Mouse (Mus musculus) intestine, postnatal 0 days (tissue): ENCODE results near the gene Slc29a1. TPM values are rescaled to one million over a fixed set of nuclear protein-coding genes. Genes with fewer than 3 reads are reported as not detected.

ENCODE experiments used
- ATAC-seq: fragments of 200-750 bp; cut with Nextera tagmentation; 2 replicates; pipeline ENCODE4 v1.8.0; 2017; ENCODE audit warnings: mild to moderate bottlenecking, moderate TSS enrichment, moderate library complexity
- H3K27ac ChIP-seq: fragments of 300-500 bp; sonication (generic); 2 replicates; pipeline ENCODE4 v1.5.1; 2014; ENCODE audit warnings: mild to moderate bottlenecking, low read depth, low read length, moderate library complexity
- H3K27me3 ChIP-seq: fragments of 300-500 bp; sonication (generic); replicated peaks from 2 replicates; pipeline ENCODE4 v1.6.1; 2014; ENCODE audit warnings: low read length, mixed read lengths; ENCODE audit not compliant: control insufficient read depth, insufficient read depth
- H3K36me3 ChIP-seq: fragments of 300-500 bp; sonication (generic); 2 replicates; pipeline ENCODE4 v1.6.1; 2014; ENCODE audit warnings: mild to moderate bottlenecking, moderate library complexity; ENCODE audit not compliant: control insufficient read depth, insufficient read depth
- H3K4me1 ChIP-seq: fragments of 300-500 bp; sonication (generic); replicated peaks from 2 replicates; pipeline ENCODE4 v1.6.1; 2014; ENCODE audit warnings: antibody characterized with exemption, low read length, mixed read lengths; ENCODE audit not compliant: control insufficient read depth, insufficient read depth
- H3K4me2 ChIP-seq: fragments of 300-500 bp; sonication (generic); replicated peaks from 2 replicates; pipeline ENCODE4 v1.6.1; 2014; ENCODE audit warnings: low read depth, mild to moderate bottlenecking, moderate library complexity
- H3K4me3 ChIP-seq: fragments of 300-500 bp; sonication (generic); 2 replicates; pipeline ENCODE4 v1.5.1; 2014; ENCODE audit warnings: low read depth, low read length
- H3K9ac ChIP-seq: fragments of 300-500 bp; sonication (generic); 2 replicates; pipeline ENCODE4 v1.6.1; 2014; ENCODE audit warnings: mild to moderate bottlenecking, low read depth, low read length
- H3K9me3 ChIP-seq: fragments of 300-500 bp; sonication (generic); 2 replicates; pipeline ENCODE4 v1.6.1; 2016; ENCODE audit warnings: mixed run types; ENCODE audit not compliant: control insufficient read depth
- CTCF ChIP-seq: sonication (generic); IDR thresholded peaks from 2 replicates; pipeline ENCODE4 v1.5.1; 2016; ENCODE audit warnings: low read depth, mild to moderate bottlenecking, control low read depth, antibody characterized with exemption, moderate library complexity
- WGBS: fragments of 180-500 bp; shearing (Covaris S2); extraction: QIAGEN DNeasy Blood & Tissue Kit; methylation state at CpG from one replicate; pipeline ENCODE4 v1.1.7; 2014; 5-methylcytosine and 5-hydroxymethylcytosine counted together
- polyA plus RNA-seq: library from polyadenylated mRNA; unstranded; fragments of >200 nt; fragmentation: Nextera tagmentation; extraction: Ambion mirVana; gene quantifications from 2 replicates; pipeline ENCODE4 v1.2.1, GENCODE M21; 2015

Gene Slc29a1
- polyA plus RNA-seq, 1 experiment from 2014 or later, result 37.8 TPM

- Histone ChIP-seq H3K27ac (no peak overlapping the region), H3K9ac (no peak overlapping the region), H3K9me3 (no peaks in the 10 kb centered on the region), H3K36me3 (no peaks in the 10 kb centered on the region), H3K27me3 (no peaks in the 10 kb centered on the region), H3K4me2 (no peak overlapping the region), H3K4me1 (no peaks in the 10 kb centered on the region), H3K4me3 (no peak overlapping the region)
- 1% methylated on average over 2 of the region's 2 CpGs for WGBS
- ATAC-seq, result peak; percentile 12; the same call in 1 of the 2 replicates
- TF ChIP-seq CTCF, result peak; percentile 95
These were observed 17.8 kb downstream of the Slc29a1 start for GRCm38 (mm10) chr17:45581567-45581983.

GRCm38 (mm10) chr17:45580958-45581477 is 18.4 kb downstream of the Slc29a1 start:
- Histone ChIP-seq H3K9me3 (no peaks in the 10 kb centered on the region), H3K27me3 (no peaks in the 10 kb centered on the region), H3K4me2 (no peak overlapping the region), H3K4me3 (no peak overlapping the region), H3K27ac (0 out of 2 replicates have a peak overlapping the region, but pooled peaks have one; percentile 35), H3K36me3 (no peaks in the 10 kb centered on the region), H3K9ac (no peak overlapping the region), H3K4me1 (no peaks in the 10 kb centered on the region)
- peak; percentile 44; the same call in 1 of the 2 replicates for ATAC-seq
- WGBS, result 26% methylated on average over 12 of the region's 12 CpGs
- no peak for TF ChIP-seq CTCF

GRCm38 (mm10) chr17:45579554-45579953 is 19.9 kb downstream of the Slc29a1 start:
- TF ChIP-seq CTCF, result no peak
- Histone ChIP-seq H3K36me3 (no peaks in the 10 kb centered on the region), H3K4me2 (no peak overlapping the region), H3K4me1 (peaks cover under 1% of the 10 kb centered on the region; the same call in 1 of the 2 replicates), H3K4me3 (no peak overlapping the region), H3K27ac (no peak overlapping the region), H3K27me3 (no peaks in the 10 kb centered on the region), H3K9ac (no peak overlapping the region), H3K9me3 (no peaks in the 10 kb centered on the region)
- 91% methylated on average over 4 of the region's 4 CpGs for WGBS
- ATAC-seq, result no peak

GRCm38 (mm10) chr17:45578843-45579242 is 20.6 kb downstream of the Slc29a1 start:
- Histone ChIP-seq H3K36me3 (no peaks in the 10 kb centered on the region), H3K4me1 (peaks cover 3% of the 10 kb centered on the region; the same call in 1 of the 2 replicates), H3K27me3 (no peaks in the 10 kb centered on the region), H3K4me3 (no peak overlapping the region), H3K9ac (no peak overlapping the region), H3K9me3 (no peaks in the 10 kb centered on the region), H3K27ac (no peak overlapping the region), H3K4me2 (no peak overlapping the region)
- TF ChIP-seq CTCF, result peak; percentile 80
- 76% methylated on average over 7 of the region's 7 CpGs for WGBS
- no peak for ATAC-seq

GRCm38 (mm10) chr17:45578242-45578641 is 21.2 kb downstream of the Slc29a1 start:
- no peak overlapping the region for H3K4me3 ChIP-seq
- no peak overlapping the region for H3K9ac ChIP-seq
- no peak for TF ChIP-seq CTCF
- H3K27ac ChIP-seq, result no peak overlapping the region
- no peak overlapping the region for H3K4me2 ChIP-seq
- no peaks in the 10 kb centered on the region for H3K36me3 ChIP-seq
- H3K4me1 ChIP-seq, result peaks cover 3% of the 10 kb centered on the region; the same call in 1 of the 2 replicates
- no peaks in the 10 kb centered on the region for H3K9me3 ChIP-seq
- WGBS, result 46% methylated on average over 5 of the region's 5 CpGs
- no peaks in the 10 kb centered on the region for H3K27me3 ChIP-seq
- no peak for ATAC-seq

- 0 out of 2 replicates have a peak overlapping the region, but pooled peaks have one; percentile 3 for H3K9ac ChIP-seq
- TF ChIP-seq CTCF, result no peak
- no peak overlapping the region for H3K4me2 ChIP-seq
- no peak overlapping the region for H3K27ac ChIP-seq
- peaks cover 11% of the 10 kb centered on the region for H3K36me3 ChIP-seq
- WGBS, result 90% methylated on average over 8 of the region's 8 CpGs
- no peaks in the 10 kb centered on the region for H3K27me3 ChIP-seq
- H3K9me3 ChIP-seq, result no peaks in the 10 kb centered on the region
- H3K4me1 ChIP-seq, result peaks cover 9% of the 10 kb centered on the region
- H3K4me3 ChIP-seq, result no peak overlapping the region
- no peak for ATAC-seq
These were observed 24.1 kb downstream of the Slc29a1 start for GRCm38 (mm10) chr17:45575123-45575897.
